Mouse (Mus musculus) megakaryocyte, adult 5-6 weeks (primary cell): ENCODE measurements around the gene 6430628N08Rik. TPM values are rescaled to one million over a fixed set of nuclear protein-coding genes. Genes with fewer than 3 reads are reported as not detected.

Source experiments
- ATAC-seq: 2 replicates; pipeline ENCODE4 v1.8.0; 2016; ENCODE audit warnings: mild to moderate bottlenecking, inconsistent platforms; ENCODE audit not compliant: poor library complexity, severe bottlenecking
- total RNA-seq, 2 experiments: library from RNA; stranded (forward) in 1 of 2; stranded (reverse) in 1 of 2; fragments of 153-499, 151-499 nt in 1 of 2; fragments of 221-1000, 200-1000 nt in 1 of 2; gene quantifications; 2 replicates each; pipeline versions ENCODE4 v1.2.3 to v1.2.4; 2015 to 2017

Gene 6430628N08Rik
- not detected in 2 replicates for total RNA-seq (2015)
- total RNA-seq (2017): not detected in 2 replicates

- 0 out of 2 replicates have a peak, but pooled peaks have one; percentile 12 for ATAC-seq
Measured at GRCm38 (mm10) chr4:115890553-115890952, at the start of gene 6430628N08Rik. TSS of gene 6430628N08Rik (plus strand) at chr4:115890665.

- no peak for ATAC-seq
Measured at GRCm38 (mm10) chr4:115840842-115841241, 49.6 kb upstream of the 6430628N08Rik start.

GRCm38 (mm10) chr4:115846656-115847055 lies 43.8 kb upstream of the 6430628N08Rik start:
- ATAC-seq: no peak

- ATAC-seq: peak; percentile 90
Measured at GRCm38 (mm10) chr4:115847377-115847776, 43.1 kb upstream of the 6430628N08Rik start.

- ATAC-seq: peak; percentile 41
Measured at GRCm38 (mm10) chr4:115848083-115848482, 42.4 kb upstream of the 6430628N08Rik start.

- ATAC-seq: peak; percentile 31
Measured at GRCm38 (mm10) chr4:115848990-115849677, 41.3 kb upstream of the 6430628N08Rik start.

GRCm38 (mm10) chr4:115850111-115850510 lies 40.4 kb upstream of the 6430628N08Rik start:
- ATAC-seq: 0 out of 2 replicates have a peak, but pooled peaks have one; percentile 13

- ATAC-seq: no peak
Measured at GRCm38 (mm10) chr4:115850631-115851030, 39.8 kb upstream of the 6430628N08Rik start.

GRCm38 (mm10) chr4:115851569-115851968 lies 38.9 kb upstream of the 6430628N08Rik start:
- ATAC-seq: no peak

GRCm38 (mm10) chr4:115855100-115855499 lies 35.4 kb upstream of the 6430628N08Rik start:
- no peak for ATAC-seq

GRCm38 (mm10) chr4:115855609-115856008 lies 34.9 kb upstream of the 6430628N08Rik start:
- no peak for ATAC-seq

GRCm38 (mm10) chr4:115856282-115856681 lies 34.2 kb upstream of the 6430628N08Rik start:
- no peak for ATAC-seq

GRCm38 (mm10) chr4:115857293-115857883 lies 33.1 kb upstream of the 6430628N08Rik start:
- ATAC-seq: peak; percentile 95

GRCm38 (mm10) chr4:115863352-115863751 lies 27.1 kb upstream of the 6430628N08Rik start:
- ATAC-seq: no peak

GRCm38 (mm10) chr4:115863880-115864279 lies 26.6 kb upstream of the 6430628N08Rik start:
- no peak for ATAC-seq

- no peak for ATAC-seq
Measured at GRCm38 (mm10) chr4:115869512-115870210, 20.8 kb upstream of the 6430628N08Rik start.

- ATAC-seq: no peak
Measured at GRCm38 (mm10) chr4:115873231-115873630, 17.2 kb upstream of the 6430628N08Rik start.

GRCm38 (mm10) chr4:115878216-115878678 lies 12.2 kb upstream of the 6430628N08Rik start:
- no peak for ATAC-seq

- ATAC-seq: no peak
Measured at GRCm38 (mm10) chr4:115878828-115879227, 11.6 kb upstream of the 6430628N08Rik start.

- no peak for ATAC-seq
Measured at GRCm38 (mm10) chr4:115881183-115881582, 9.3 kb upstream of the 6430628N08Rik start.

- no peak for ATAC-seq
Measured at GRCm38 (mm10) chr4:115882195-115882594, 8.3 kb upstream of the 6430628N08Rik start.
